Mouse (Mus musculus): ENCODE measurements at regions not wholly inside any gene's neighbourhood (a gene's known extent, or its start where the extent isn't known, plus 50 kb on each side); places are given as distances from the start of the nearest gene placed in this dataset.

DNA sequence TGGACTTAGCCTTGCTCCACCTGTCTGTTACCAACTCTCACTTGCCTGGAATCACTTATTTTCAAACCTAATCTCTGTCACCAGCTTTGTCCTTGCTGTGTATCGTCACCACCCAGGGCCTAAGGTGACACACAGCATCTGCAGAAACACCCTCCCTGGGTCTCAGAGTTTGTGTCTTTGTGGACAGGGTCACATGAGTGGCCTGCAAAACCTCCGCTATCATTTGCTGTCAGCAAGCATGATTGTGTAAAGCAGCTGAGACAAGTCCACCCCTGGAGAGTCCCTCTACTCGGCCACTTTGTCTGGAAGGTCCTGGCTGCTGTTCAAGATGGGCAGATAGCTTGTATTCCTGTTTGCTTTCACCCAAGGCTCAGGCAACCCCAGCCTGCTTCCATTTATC lies 205.7 kb upstream of the Lrfn2 start:
- TF ChIP-seq CTCF (IDR thresholded peaks at IDR 0.05; ENCODE audit: low read depth, low read length), result no peak
- no peak for TF ChIP-seq GATA1 (IDR thresholded peaks at IDR 0.05; ENCODE audit: borderline replicate concordance, low read length)
- TF ChIP-seq POLR2AphosphoS5 (IDR thresholded peaks at IDR 0.05; ENCODE audit: insufficient replicate concordance, low read depth, low read length), result no peak
- TF ChIP-seq GATA2 (IDR thresholded peaks at IDR 0.05; ENCODE audit: borderline replicate concordance, low read depth, low read length), result no peak
- no peak for TF ChIP-seq TAL1 (conservative IDR thresholded peaks at IDR 0.05; ENCODE audit: low read depth, low read length)

Measured in G1E (cell line).